Comparison of ENCODE assay signal across 7 mouse cellular contexts in the genomic region with DNA sequence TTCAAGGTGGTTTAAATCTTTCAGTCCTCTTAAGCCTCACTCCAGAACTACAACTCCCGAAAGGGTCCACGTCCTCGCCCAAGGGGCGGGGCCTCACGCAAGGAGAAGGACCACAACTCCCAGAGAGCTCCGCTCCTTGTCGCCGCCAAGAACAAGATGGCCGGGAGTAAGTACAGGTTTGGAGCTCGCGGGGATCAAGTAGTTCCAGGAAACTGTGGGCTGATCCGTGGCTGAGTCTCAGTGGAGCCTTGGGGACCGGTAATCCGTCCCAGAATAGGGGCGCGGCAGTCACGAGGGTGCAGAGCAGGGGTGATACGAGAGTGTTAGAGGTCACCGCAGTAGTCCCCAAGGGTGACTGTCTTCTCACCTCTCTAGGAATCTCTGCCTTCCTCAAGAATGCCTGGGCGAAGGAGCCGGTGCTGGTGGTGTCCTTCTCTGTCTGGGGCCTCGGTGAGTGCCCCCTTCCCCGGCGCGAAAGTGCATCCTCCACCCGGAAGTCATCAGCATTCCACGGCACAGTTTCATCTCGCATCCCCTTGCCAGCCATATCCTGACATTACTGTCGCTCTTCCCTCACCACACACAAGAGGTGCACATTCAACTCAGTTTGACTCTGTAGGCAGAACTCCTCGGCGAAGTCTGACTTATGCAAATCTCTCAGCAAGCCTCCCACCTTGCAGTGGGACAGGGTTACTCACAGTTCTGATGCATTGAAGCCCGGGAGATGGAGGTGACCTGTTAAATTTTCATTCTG. TPM values are rescaled to one million over a fixed set of nuclear protein-coding genes. Genes with fewer than 3 reads are reported as not detected.
DNase-seq lines count a peak whose midpoint lies in the region; ATAC-seq lines count a peak whose summit lies in the region.

A gene (plus strand): TSS at position 132 of the 754 bp plus-strand sequence.

- intact Hi-C loops in left cerebral cortex, postnatal 14 days (cut with DNase I) = no loop called here

- H3K9ac ChIP-seq in intestine, embryonic 14.5 days (ENCODE audit: low read length) = peak within 1 kb of the TSS; percentile 84

- H3K4me2 ChIP-seq in intestine, embryonic 14.5 days (ENCODE audit: low read length) = peak within 1 kb of the TSS; percentile 85

- WGBS in intestine, embryonic 14.5 days = under 1% methylated on average over 32 of the region's 32 CpGs

- H3K27ac ChIP-seq in intestine, embryonic 14.5 days (ENCODE audit: low read depth) = peak within 1 kb of the TSS; percentile 51; the same call in 1 of the 2 replicates

- H3K4me1 ChIP-seq in intestine, embryonic 14.5 days (replicated peaks; ENCODE audit: control insufficient read depth, insufficient read depth, low read length) = peaks cover 7% of the 10 kb centered on the region; the same call in 1 of the 2 replicates

- no peaks in the 10 kb centered on the region for H3K27me3 ChIP-seq in intestine, embryonic 14.5 days (replicated peaks; ENCODE audit: control insufficient read depth, insufficient read depth, low read length)

- H3K4me3 ChIP-seq in intestine, embryonic 14.5 days (ENCODE audit: low read depth, low read length) = peak within 1 kb of the TSS; percentile 72

- H3K36me3 ChIP-seq in intestine, embryonic 14.5 days (ENCODE audit: control insufficient read depth, insufficient read depth, low read length) = peaks cover 32% of the 10 kb centered on the region

- peak; percentile 92 for DNase-seq in adrenal gland, adult 2 months
- DNase-seq in embryo, embryonic 11 days = peak; percentile 94
- DNase-seq in gastrocnemius, postnatal 25 days = peak; percentile 86
- DNase-seq in intestine, embryonic 14.5 days (ENCODE audit: low spot score) = peak; percentile 86
- DNase-seq in left cerebral cortex, postnatal 14 days (ENCODE audit: low spot score in 2 of 2) = peak; percentile 87 to 93
- DNase-seq in mesoderm, embryonic 11.5 days (ENCODE audit: low read depth, low spot score) = peak; percentile 90
- peak; percentile 87 to 88 for DNase-seq in right cerebral cortex, postnatal 36 days (ENCODE audit: low spot score in 2 of 2)

- peak; percentile 96 for ATAC-seq in intestine, embryonic 14.5 days (replicated peaks; ENCODE audit: low FRiP score, low TSS enrichment, low read depth)

- H3K9me3 ChIP-seq in intestine, embryonic 14.5 days (ENCODE audit: control insufficient read depth, low read length) = no peaks in the 10 kb centered on the region

RNA-seq across cellular contexts. Expression of the gene that starts here (rescaled TPM):
- total RNA-seq in adrenal gland, adult 2 months (2021) = 100 to 1,000 TPM; 829 to 842 TPM
- 217 and 245 TPM in 2 replicates for polyA plus RNA-seq in adrenal gland, adult 2 months (2012; rRNA removed)
- 100 to 1,000 TPM; 951 to 953 TPM for total RNA-seq in gastrocnemius, postnatal 25 days (2021)
- polyA plus RNA-seq in intestine, embryonic 14.5 days (2014; fragmentation: Nextera tagmentation; extraction: Ambion mirVana) = 577 and 640 TPM in 2 replicates
- total RNA-seq in left cerebral cortex, postnatal 14 days (2021) = 100 to 1,000 TPM; 546 to 598 TPM

Comparison
In these comparisons a context has a peak if more than half of its experiments do, and no peak if none do; other contexts are left out.
1. Peak in every context shown above with its lines: DNase-seq, ATAC-seq, H3K4me3 ChIP-seq and H3K27ac ChIP-seq.